Mouse (Mus musculus): ENCODE results near the gene 1110017D15Rik.

DNA sequence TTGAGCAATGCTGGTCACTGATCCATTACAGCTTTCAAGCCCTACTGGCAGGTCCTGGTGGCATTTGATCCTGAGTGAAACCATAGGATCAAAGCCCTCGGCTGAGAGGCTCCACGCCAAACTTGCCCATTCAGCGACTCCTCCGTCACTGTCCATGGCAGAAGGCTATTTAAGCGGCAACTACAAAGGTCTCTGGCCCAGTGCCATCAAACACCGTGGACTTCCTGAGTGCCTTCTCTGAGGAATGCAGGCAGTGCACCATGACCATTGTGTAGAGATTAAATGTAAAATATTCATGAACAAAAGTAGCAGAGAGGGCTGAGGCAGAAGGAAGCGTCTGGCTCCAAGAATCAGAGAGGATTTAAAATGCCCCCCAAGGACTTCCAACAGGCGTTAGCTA, 10.9 kb upstream of the 1110017D15Rik start:
- TF ChIP-seq POLR2A (IDR thresholded peaks at IDR 0.05; ENCODE audit: borderline replicate concordance, extremely low read depth, low read depth, low read length) (no peak), CTCF (IDR thresholded peaks at IDR 0.05; ENCODE audit: insufficient read depth, low read length) (no peak)

All from lung, adult 2 months (tissue).